Mouse (Mus musculus) ES-CJ7 (cell line): ENCODE data around the gene Sarnp.
A peak's percentile ranks its signal among the peaks of the same experiment; 100 is the strongest.

Experiments used
- DNase-seq: peaks from one replicate; pipeline ENCODE4 v3.0.0; 2011; ENCODE audit warnings: low read depth, low spot score

Gene Sarnp

GRCm38 (mm10) chr10:128817033-128817432 is at the start of gene Sarnp:
Gene Sarnp, plus strand, starts transcription at chr10:128817333.
- no peak for DNase-seq

GRCm38 (mm10) chr10:128772895-128773294 is 44.2 kb upstream of the Sarnp start:
- no peak for DNase-seq

- DNase-seq: peak; percentile 57
Observed at GRCm38 (mm10) chr10:128773685-128774084, 43.4 kb upstream of the Sarnp start.

GRCm38 (mm10) chr10:128778441-128778840 is 38.7 kb upstream of the Sarnp start:
- no peak for DNase-seq

GRCm38 (mm10) chr10:128779011-128779795 is 37.9 kb upstream of the Sarnp start:
- no peak for DNase-seq

GRCm38 (mm10) chr10:128780200-128780599 is 36.9 kb upstream of the Sarnp start:
- no peak for DNase-seq

- no peak for DNase-seq
Observed at GRCm38 (mm10) chr10:128790398-128791124, 26.6 kb upstream of the Sarnp start, which contains the start of gene Mmp19. Gene Mmp19, plus strand, starts transcription at chr10:128790910.

- no peak for DNase-seq
Observed at GRCm38 (mm10) chr10:128792041-128792440, 25.1 kb upstream of the Sarnp start.

GRCm38 (mm10) chr10:128793258-128793657 is 23.9 kb upstream of the Sarnp start:
- DNase-seq: no peak

- DNase-seq: no peak
Observed at GRCm38 (mm10) chr10:128794391-128794790, 22.7 kb upstream of the Sarnp start.

GRCm38 (mm10) chr10:128795581-128795980 is 21.6 kb upstream of the Sarnp start:
- DNase-seq: no peak

- no peak for DNase-seq
Observed at GRCm38 (mm10) chr10:128798676-128799075, 18.5 kb upstream of the Sarnp start.

- DNase-seq: no peak
Observed at GRCm38 (mm10) chr10:128801981-128802495, 15.1 kb upstream of the Sarnp start.

- DNase-seq: no peak
Observed at GRCm38 (mm10) chr10:128802956-128803355, 14.2 kb upstream of the Sarnp start.

GRCm38 (mm10) chr10:128803361-128803760 is 13.8 kb upstream of the Sarnp start:
- no peak for DNase-seq

- DNase-seq: no peak
Observed at GRCm38 (mm10) chr10:128803771-128804270, 13.3 kb upstream of the Sarnp start, which contains the start of gene Dnajc14. Gene Dnajc14, plus strand, starts transcription at chr10:128804062.

- DNase-seq: peak; percentile 71
Observed at GRCm38 (mm10) chr10:128804271-128805091, 12.7 kb upstream of the Sarnp start, which contains the start of gene Tmem198b. Gene Tmem198b, minus strand, starts transcription at chr10:128804370.

- peak; percentile 97 for DNase-seq
Observed at GRCm38 (mm10) chr10:128805092-128806000, 11.8 kb upstream of the Sarnp start.

- DNase-seq: no peak
Observed at GRCm38 (mm10) chr10:128806086-128806485, 11.0 kb upstream of the Sarnp start.

- DNase-seq: no peak
Observed at GRCm38 (mm10) chr10:128807018-128807417, 10.1 kb upstream of the Sarnp start.
